Mouse (Mus musculus) cerebellum, adult (tissue): ENCODE results near the gene a.

Experiments
- ATAC-seq: cut with Nextera tagmentation; 2 replicates; pipeline ENCODE4 v1.9.2; 2017; ENCODE audit warnings: mild to moderate bottlenecking, moderate library complexity, mixed read lengths; ENCODE audit not compliant: insufficient number of reproducible peaks, low FRiP score, low TSS enrichment

Gene a

DNA sequence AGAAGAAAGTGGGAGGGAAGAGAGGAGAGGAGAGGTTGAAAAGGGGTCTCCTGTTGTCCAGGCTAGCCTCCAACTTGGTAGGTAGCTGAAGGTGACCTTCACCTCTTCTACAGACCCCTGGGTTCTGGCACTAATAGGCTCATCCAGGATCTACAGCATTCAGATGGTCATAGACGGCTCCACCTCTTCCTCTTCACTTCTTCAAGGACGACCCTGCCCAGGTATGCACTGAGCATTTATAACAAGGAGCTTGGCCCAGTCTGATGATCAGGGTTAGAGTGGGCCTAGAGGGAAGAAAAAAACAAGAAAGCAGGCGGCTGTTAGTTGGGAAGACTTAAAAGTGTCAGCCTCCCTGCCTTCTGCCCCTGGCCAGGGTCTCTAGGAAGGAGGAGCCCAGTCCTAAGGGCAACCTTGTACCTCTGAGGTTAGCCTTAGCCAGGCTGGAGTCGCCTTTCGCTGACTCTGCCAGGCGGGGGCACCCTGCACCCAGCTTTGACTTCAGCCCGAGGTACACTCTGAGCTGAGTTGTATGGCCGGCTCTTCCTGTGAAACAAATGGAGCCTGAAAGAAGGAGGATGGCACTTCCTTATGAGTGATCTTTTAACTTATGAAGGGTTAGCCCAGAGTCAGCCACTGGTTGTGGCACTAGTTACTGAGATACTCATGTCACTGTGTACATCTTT, 291.1 kb downstream of the a start:
- ATAC-seq: no peak; the same call in 1 of the 2 replicates

DNA sequence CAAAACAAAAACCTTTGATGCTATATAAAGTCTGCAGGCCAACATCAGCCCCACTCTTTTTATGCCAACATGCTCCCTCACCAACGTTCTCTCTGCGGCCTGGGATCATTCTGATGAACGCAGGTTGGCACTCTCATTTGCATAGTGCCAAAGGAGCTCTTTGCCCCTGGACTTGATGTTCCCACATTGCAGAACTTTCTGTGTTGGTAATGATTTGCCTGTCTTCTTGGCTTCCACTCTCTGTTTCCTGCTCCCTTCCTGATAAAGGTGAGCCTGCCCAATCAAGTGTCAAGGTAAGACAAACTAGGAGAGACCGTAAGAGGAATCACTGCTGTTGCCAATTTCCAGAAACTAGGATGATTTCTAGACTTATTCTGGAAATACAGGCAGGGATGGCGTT, 293.3 kb downstream of the a start:
- no peak for ATAC-seq

DNA sequence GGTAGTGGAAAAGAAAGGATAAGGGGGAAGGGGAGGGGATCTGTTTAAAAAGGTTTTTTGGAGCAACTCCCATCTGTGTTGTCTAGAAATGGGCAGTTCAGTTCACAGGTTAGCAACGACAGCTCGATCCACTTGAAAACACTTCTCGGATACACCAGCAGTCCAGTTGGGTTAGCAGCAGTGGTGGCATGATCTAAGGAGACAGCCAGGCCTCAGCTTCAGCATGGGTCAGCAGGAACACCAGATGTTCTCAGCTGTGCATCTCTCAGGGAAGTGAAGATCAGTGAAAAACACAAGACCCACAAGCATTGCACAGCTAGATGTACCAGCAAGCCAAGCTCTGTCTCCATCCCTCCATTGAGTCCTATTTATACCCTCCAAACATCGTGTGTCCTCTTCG, 295.1 kb downstream of the a start:
- ATAC-seq: no peak

DNA sequence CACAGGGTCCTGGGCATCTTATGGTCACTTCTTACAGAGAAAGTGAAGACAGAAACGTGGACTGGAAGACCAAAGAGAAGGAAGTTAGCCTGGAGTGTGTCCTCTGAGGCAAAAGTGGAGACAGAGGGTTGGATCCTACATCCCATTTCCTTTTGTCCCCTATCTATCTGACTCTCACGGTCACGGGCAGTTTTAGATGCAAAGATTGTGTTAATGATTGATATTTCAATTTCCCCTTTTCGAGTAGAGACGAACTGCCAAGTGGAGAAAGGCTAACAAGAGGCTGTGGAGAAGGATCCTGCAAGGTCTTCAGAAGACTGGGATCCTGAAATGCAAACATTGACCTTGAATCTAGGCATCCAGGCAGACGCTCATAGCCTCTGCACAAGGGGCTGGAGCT, 297.1 kb downstream of the a start:
- ATAC-seq: no peak

DNA sequence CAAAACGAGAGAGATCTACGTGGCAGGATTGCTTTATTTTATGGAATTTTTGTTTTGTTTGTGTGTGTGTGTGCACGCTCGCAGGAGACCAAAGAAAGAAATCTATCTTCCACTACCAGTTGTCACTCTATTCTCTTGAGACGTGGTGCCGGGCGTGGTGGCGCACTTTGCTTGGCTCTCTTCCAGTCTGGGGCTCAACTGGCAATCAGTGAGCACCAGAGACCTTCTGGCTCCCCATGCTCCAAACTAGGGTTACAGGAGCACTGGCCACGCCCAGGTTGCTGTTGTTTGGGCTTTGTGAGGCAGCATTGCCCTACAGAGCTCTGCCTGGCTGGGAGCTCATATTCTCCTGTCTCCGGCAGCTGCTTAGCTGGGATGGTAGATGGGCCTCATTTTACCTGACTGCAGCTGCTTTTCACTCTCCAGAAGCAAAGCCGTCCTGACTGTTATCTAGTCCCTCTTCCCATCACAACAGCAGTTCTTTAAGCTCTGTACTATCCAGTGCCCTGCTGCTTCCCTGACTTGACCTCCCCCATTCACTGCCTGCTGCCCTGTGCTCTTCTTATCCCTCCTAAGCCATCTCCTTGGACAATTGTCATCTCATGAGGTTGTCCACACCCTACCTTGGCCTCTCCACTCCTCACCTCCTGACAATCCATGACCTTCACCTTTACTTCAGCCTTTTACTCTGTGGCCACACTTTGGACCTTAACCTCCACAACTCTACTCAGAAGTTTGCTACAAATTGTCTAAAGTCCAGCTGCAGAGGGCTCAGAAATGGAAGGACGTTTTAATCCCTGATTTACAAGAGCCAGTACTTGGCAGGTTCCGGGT, 299.9 kb downstream of the a start:
- no peak for ATAC-seq

DNA sequence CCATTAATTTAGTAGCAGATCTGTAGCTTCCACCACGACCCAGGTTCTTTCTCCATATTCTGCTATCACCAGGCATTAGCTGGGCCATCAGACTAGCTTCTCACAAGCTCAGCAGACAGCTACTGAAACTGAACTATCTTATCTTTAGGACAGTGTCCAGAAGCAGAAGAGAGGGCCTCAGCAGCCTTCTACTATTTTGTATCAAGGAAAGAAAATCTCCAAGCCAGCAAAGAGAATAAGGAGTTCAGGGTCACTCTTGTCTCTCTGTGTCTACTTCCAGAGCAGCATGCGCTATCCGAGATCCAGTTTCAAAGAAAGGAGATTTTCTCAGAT, 300.5 kb downstream of the a start:
- ATAC-seq: no peak

DNA sequence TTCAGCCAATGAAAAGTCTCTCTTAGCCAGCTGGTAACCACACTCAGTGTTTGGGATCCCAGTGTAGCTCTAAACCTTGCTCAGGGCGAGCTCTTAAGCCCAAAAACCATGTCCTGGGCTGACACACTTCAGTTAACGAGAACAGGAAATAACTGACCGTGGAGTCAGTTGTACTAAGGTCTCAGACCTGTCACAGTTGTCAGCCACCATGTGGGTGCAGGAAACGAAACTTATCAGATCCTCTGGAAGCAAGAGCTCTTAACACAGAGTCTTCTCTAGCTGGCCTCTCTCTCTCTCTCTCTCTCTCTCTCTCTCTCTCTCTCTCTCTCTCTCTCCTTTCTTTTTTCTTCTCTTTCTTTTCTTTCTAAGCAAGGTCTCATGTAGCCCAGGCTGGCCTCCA, 302.2 kb downstream of the a start:
- no peak for ATAC-seq

DNA sequence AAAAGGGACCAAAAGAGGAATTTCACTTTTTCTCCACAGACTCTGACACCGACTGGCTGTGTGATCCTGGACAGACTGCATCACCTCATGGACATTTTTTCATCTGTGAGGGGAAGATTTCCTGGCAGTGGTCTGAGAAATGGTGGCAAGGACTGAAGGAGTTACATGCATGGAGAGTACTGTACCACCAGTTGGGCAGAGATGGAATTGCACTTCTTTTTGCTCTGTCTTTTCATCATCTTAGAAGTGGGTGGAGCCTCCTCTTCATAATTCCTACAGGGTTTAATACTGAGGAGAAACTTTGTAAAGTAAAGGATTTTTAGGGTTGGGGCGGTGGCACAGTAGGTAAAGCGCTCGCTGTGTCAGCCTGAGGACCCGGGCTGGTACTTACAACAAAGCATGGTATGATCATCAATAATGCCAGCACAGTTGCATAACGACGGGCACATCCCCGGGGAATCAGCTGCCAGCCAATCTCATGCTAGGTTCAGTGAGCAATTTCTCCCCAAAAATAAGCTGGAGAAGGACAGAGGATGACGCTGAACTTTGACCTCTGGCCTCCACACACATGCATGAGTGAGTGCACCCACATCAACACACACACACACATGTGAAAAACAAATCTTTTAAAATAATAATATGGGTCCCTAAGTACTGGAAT, 307.6 kb downstream of the a start:
- ATAC-seq: no peak

DNA sequence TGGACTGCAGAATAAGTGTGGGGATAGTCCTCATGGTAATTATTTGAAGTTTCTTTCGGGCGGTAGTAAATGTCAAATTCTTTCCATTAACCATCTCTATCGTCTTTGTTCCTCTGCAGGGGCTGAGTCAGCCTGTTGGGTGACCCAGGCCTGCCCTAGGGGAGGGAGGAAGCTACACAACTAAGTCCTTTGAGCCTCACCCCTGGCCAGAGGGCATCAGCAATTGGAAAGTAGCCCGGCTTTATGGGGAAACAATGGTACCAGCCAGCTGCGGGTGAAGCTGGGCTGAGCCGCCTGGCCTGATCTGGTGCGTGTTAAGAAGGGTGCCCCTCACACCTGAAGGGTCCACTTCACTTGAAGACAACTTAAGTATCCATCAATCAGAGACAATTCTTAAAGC, 308.2 kb downstream of the a start:
- no peak for ATAC-seq

DNA sequence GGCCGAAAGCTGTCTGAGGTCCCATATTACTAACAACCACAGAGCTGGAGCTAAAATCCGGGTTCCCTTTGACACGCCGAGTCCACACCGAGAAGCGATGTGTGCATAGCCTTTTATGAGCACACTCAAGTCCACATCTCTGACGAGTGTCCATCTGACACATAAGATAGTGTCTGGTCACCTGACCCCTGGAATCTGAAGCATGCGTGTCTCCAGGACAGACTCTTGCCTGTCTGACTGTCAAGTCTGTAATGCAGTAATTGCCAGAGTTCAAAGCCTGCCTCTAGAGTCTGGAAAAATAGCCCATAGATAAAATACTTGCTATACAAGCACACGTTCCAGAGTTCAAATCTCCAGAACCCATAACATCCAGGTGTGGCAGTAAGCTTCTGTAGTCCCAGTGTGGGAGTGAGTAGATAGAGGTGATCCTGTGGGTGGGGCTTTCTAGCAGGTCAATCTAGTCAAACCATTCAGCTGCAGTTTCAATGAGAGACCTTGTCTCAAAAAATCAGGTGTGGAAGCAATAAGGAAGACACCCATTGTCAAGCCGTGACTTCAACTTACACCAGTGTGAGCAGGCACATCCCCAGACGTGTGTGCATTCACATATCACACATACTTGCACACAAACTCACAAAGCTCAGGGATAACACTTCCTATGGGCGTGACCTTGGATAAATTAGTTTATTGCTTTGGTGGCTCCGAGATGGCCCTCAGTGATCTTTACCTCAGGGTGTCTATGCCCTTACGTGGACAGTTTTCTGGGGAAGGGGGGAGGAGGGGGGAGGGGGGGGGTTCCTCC, 309.0 kb downstream of the a start:
- no peak for ATAC-seq
